Mouse (Mus musculus): ENCODE data around the gene Mfsd12. TPM values are rescaled to one million over a fixed set of nuclear protein-coding genes. Genes with fewer than 3 reads are reported as not detected.

Mfsd12 gene
- polyA plus RNA-seq, 1 experiment: 6.2 TPM

- H3K4me3 ChIP-seq (ENCODE audit: insufficient read depth, low read length): no peak overlapping the region
- TF ChIP-seq POLR2A (IDR thresholded peaks at IDR 0.05; ENCODE audit: low read depth, low read length) (no peak), CTCF (IDR thresholded peaks at IDR 0.05; ENCODE audit: borderline replicate concordance, insufficient read depth, low read length) (no peak)
- H3K4me1 ChIP-seq (ENCODE audit: control insufficient read depth, insufficient read depth, low read length): 0 out of 2 replicates have a peak, but pooled peaks cover 6% of the 10 kb centered on the region
- H3K27ac ChIP-seq (ENCODE audit: insufficient read depth, low read length): no peak overlapping the region
Observed at GRCm38 (mm10) chr10:81396749-81397148, 39.5 kb downstream of the Mfsd12 start.

GRCm38 (mm10) chr10:81399296-81399695 is 42.0 kb downstream of the Mfsd12 start:
- Histone ChIP-seq H3K4me3 (ENCODE audit: insufficient read depth, low read length) (no peak overlapping the region), H3K27ac (ENCODE audit: insufficient read depth, low read length) (no peak overlapping the region), H3K4me1 (ENCODE audit: control insufficient read depth, insufficient read depth, low read length) (peaks cover 10% of the 10 kb centered on the region; the same call in 1 of the 2 replicates)
- TF ChIP-seq POLR2A (IDR thresholded peaks at IDR 0.05; ENCODE audit: low read depth, low read length): no peak

- no peak overlapping the region for H3K4me3 ChIP-seq (ENCODE audit: insufficient read depth, low read length)
- H3K4me1 ChIP-seq (ENCODE audit: control insufficient read depth, insufficient read depth, low read length): peaks cover 10% of the 10 kb centered on the region; the same call in 1 of the 2 replicates
- TF ChIP-seq CTCF (IDR thresholded peaks at IDR 0.05; ENCODE audit: borderline replicate concordance, insufficient read depth, low read length) (no peak), POLR2A (IDR thresholded peaks at IDR 0.05; ENCODE audit: low read depth, low read length) (no peak)
- H3K27ac ChIP-seq (ENCODE audit: insufficient read depth, low read length): no peak overlapping the region
Observed at GRCm38 (mm10) chr10:81399798-81400308, 42.6 kb downstream of the Mfsd12 start.

GRCm38 (mm10) chr10:81400371-81401204 is 43.3 kb downstream of the Mfsd12 start:
- H3K4me3 ChIP-seq (ENCODE audit: insufficient read depth, low read length): no peak overlapping the region
- no peak for TF ChIP-seq CTCF (IDR thresholded peaks at IDR 0.05; ENCODE audit: borderline replicate concordance, insufficient read depth, low read length)
- TF ChIP-seq POLR2A (IDR thresholded peaks at IDR 0.05; ENCODE audit: low read depth, low read length): no peak
- peaks cover 10% of the 10 kb centered on the region; the same call in 1 of the 2 replicates for H3K4me1 ChIP-seq (ENCODE audit: control insufficient read depth, insufficient read depth, low read length)
- H3K27ac ChIP-seq (ENCODE audit: insufficient read depth, low read length): no peak overlapping the region

DNA sequence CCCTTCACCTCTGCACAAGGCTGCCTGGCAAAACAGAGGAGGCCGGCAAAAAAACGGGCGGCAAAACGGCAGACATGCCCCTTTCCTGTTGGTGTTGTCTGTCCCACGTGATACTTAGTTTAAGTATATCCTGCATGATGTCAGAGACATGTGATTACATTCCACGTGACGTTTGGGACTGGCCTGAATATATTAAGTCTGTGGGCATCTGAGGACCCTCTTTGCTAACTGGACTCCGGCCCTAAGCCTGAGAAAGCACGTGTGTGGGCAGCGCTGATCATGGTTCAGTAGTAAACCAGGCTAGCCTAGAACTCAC is 43.9 kb downstream of the Mfsd12 start:
- peaks cover 10% of the 10 kb centered on the region; the same call in 1 of the 2 replicates for H3K4me1 ChIP-seq (ENCODE audit: control insufficient read depth, insufficient read depth, low read length)
- no peak overlapping the region for H3K4me3 ChIP-seq (ENCODE audit: insufficient read depth, low read length)
- peak overlapping the region; percentile 63 for H3K27ac ChIP-seq (ENCODE audit: insufficient read depth, low read length)
- no peak for TF ChIP-seq CTCF (IDR thresholded peaks at IDR 0.05; ENCODE audit: borderline replicate concordance, insufficient read depth, low read length)
- no peak for TF ChIP-seq POLR2A (IDR thresholded peaks at IDR 0.05; ENCODE audit: low read depth, low read length)

DNA sequence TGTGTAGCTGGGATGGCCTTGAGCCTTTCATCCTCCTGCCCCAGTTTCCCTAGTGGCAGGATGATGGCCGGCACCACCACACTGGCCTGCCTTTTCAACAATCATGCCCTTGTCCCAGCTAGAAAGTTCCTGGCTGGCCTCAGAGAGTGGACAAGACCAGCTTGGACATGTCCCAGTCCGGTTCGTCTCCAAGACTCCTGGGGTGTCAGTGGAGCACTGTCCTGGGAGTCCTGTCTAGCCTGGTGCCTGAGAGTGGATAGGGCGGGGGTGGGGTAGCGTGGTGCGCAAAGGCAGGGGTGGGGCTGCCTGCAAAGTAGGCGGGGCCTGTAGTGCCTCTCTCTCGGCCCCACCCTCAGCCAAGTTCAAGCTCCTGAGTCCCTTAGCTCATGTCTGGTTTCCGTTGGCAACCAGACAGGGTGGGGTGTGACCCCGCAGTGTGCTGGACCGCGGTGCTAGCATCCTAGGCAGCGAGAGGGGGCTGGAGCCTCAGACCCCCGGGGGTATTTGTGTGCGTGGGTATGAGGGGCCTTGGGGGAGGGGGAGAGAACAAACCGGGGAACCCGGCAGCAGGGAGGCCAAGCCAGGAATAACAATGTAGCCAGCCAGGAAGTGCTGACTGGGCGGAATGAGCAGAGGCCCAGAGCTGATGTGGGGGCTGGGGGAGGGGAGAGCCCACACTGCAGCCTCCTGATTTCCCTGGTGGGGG is 44.4 kb downstream of the Mfsd12 start:
- Histone ChIP-seq H3K4me1 (ENCODE audit: control insufficient read depth, insufficient read depth, low read length) (peaks cover 10% of the 10 kb centered on the region; the same call in 1 of the 2 replicates), H3K27ac (ENCODE audit: insufficient read depth, low read length) (peak overlapping the region; percentile 92), H3K4me3 (ENCODE audit: insufficient read depth, low read length) (no peak overlapping the region)
- no peak for TF ChIP-seq CTCF (IDR thresholded peaks at IDR 0.05; ENCODE audit: borderline replicate concordance, insufficient read depth, low read length)
- TF ChIP-seq POLR2A (IDR thresholded peaks at IDR 0.05; ENCODE audit: low read depth, low read length): peak; percentile 56

DNA sequence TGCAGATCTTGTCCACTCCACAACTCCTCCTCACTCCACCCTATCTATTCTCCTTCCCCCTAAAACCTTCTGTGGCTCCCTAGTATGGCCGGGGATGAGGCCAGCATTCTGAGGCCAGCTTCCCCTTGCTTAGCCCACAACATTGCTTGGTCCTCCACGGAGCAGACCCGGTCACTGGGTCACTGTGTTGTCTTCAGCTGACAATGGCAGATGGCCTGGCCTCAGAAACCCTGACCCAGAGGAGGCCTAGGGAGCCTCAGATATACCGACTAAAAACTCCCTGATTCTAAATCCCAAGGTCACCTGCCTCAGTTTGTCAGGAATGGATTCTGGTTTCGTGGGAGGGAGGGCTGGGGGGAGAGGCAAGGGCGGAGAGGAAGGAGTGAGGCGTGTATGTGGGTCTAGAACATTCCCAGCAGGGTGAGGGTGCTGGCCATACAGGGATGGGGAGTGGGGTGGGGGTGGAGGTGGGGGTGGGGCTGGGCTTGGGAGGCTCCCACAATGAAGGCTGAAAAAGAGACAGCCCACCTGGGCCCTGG is 45.0 kb downstream of the Mfsd12 start:
- peaks cover 15% of the 10 kb centered on the region for H3K4me1 ChIP-seq (ENCODE audit: control insufficient read depth, insufficient read depth, low read length)
- H3K4me3 ChIP-seq (ENCODE audit: insufficient read depth, low read length): no peak overlapping the region
- peak overlapping the region; percentile 92 for H3K27ac ChIP-seq (ENCODE audit: insufficient read depth, low read length)
- no peak for TF ChIP-seq POLR2A (IDR thresholded peaks at IDR 0.05; ENCODE audit: low read depth, low read length)
- no peak for TF ChIP-seq CTCF (IDR thresholded peaks at IDR 0.05; ENCODE audit: borderline replicate concordance, insufficient read depth, low read length)

GRCm38 (mm10) chr10:81403511-81403910 is 46.2 kb downstream of the Mfsd12 start:
- no peak overlapping the region for H3K4me3 ChIP-seq (ENCODE audit: insufficient read depth, low read length)
- peaks cover 23% of the 10 kb centered on the region for H3K4me1 ChIP-seq (ENCODE audit: control insufficient read depth, insufficient read depth, low read length)
- TF ChIP-seq POLR2A (IDR thresholded peaks at IDR 0.05; ENCODE audit: low read depth, low read length): no peak
- TF ChIP-seq CTCF (IDR thresholded peaks at IDR 0.05; ENCODE audit: borderline replicate concordance, insufficient read depth, low read length): no peak
- no peak overlapping the region for H3K27ac ChIP-seq (ENCODE audit: insufficient read depth, low read length)

GRCm38 (mm10) chr10:81404082-81404481 is 46.8 kb downstream of the Mfsd12 start:
- Histone ChIP-seq H3K4me3 (ENCODE audit: insufficient read depth, low read length) (no peak overlapping the region), H3K4me1 (ENCODE audit: control insufficient read depth, insufficient read depth, low read length) (peaks cover 24% of the 10 kb centered on the region), H3K27ac (ENCODE audit: insufficient read depth, low read length) (no peak overlapping the region)
- no peak for TF ChIP-seq POLR2A (IDR thresholded peaks at IDR 0.05; ENCODE audit: low read depth, low read length)
- no peak for TF ChIP-seq CTCF (IDR thresholded peaks at IDR 0.05; ENCODE audit: borderline replicate concordance, insufficient read depth, low read length)

Measured in embryonic fibroblast, embryonic 13.5 days (primary cell).